Mouse (Mus musculus): Measurements from ENCODE around the gene Shcbp1l.

DNA sequence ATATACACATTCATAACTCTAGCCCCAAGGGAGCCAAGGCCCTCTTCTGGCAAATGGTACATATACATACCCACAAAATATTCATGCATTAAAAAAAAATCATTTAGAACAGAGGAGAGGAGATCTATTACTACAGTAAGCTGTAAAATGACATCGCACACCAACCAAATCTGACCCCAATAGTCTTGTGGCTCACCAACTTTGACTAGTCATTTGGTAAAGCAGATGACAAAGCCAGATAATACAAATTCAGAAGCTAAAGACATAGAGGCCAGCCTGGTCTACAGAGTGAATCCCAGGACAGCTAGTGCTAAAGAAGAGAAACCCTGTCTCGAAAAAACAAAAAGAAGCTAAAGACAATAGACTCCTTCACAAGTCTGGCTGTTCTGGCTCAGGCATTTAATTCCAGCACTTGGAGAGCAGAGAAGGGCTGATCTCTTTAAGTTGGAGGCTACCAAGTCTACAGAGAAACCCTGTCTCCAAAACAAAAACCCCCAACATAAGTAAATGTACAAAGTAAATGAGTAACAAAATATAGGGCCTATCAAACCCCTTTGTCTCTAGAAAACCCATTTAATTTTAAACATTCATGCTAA, 60.3 kb downstream of the Shcbp1l start:
- no peak for TF ChIP-seq GATA1 (IDR thresholded peaks at IDR 0.05; ENCODE audit: low read length)
- TF ChIP-seq TAL1 (IDR thresholded peaks at IDR 0.05; ENCODE audit: low read length): no peak
